Mouse (Mus musculus): ENCODE data around the gene Olfr902. TPM values are rescaled to one million over a fixed set of nuclear protein-coding genes. Genes with fewer than 3 reads are reported as not detected.

The Olfr902 gene
- polyA plus RNA-seq, 1 experiment from 2014 or later, result not detected

Other genes starting within 250 kb of the Olfr902 start
- gene Olfr893, start 239.3 kb upstream of the Olfr902 start, polyA plus RNA-seq (2015; fragmentation: Nextera tagmentation; extraction: Ambion mirVana), result not detected in 2 replicates
- not detected in 2 replicates for gene Olfr894, start 229.6 kb upstream of the Olfr902 start, polyA plus RNA-seq (2015; fragmentation: Nextera tagmentation; extraction: Ambion mirVana)
- gene Olfr143, start 194.9 kb upstream of the Olfr902 start, polyA plus RNA-seq (2015; fragmentation: Nextera tagmentation; extraction: Ambion mirVana), result not detected in 2 replicates
- not detected in 2 replicates for gene Olfr895, start 179.8 kb upstream of the Olfr902 start, polyA plus RNA-seq (2015; fragmentation: Nextera tagmentation; extraction: Ambion mirVana)
- gene Olfr896-ps1, start 156.5 kb upstream of the Olfr902 start, polyA plus RNA-seq (2015; fragmentation: Nextera tagmentation; extraction: Ambion mirVana), result not detected in 2 replicates
- gene Olfr25, start 118.6 kb upstream of the Olfr902 start, polyA plus RNA-seq (2015; fragmentation: Nextera tagmentation; extraction: Ambion mirVana), result not detected in 2 replicates
- not detected in 2 replicates for gene Olfr898, start 99.2 kb upstream of the Olfr902 start, polyA plus RNA-seq (2015; fragmentation: Nextera tagmentation; extraction: Ambion mirVana)
- not detected in 2 replicates for gene Olfr250, start 80.8 kb upstream of the Olfr902 start, polyA plus RNA-seq (2015; fragmentation: Nextera tagmentation; extraction: Ambion mirVana)
- gene Olfr251, start 70.6 kb upstream of the Olfr902 start, polyA plus RNA-seq (2015; fragmentation: Nextera tagmentation; extraction: Ambion mirVana), result not detected in 2 replicates
- not detected in 2 replicates for gene Olfr147, start 46.0 kb upstream of the Olfr902 start, polyA plus RNA-seq (2015; fragmentation: Nextera tagmentation; extraction: Ambion mirVana)
- gene Olfr901, start 18.2 kb upstream of the Olfr902 start, polyA plus RNA-seq (2015; fragmentation: Nextera tagmentation; extraction: Ambion mirVana), result not detected in 2 replicates
- not detected in 2 replicates for gene Olfr904, start 15.5 kb downstream of the Olfr902 start, polyA plus RNA-seq (2015; fragmentation: Nextera tagmentation; extraction: Ambion mirVana)
- not detected in 2 replicates for gene Olfr905, start 23.5 kb downstream of the Olfr902 start, polyA plus RNA-seq (2015; fragmentation: Nextera tagmentation; extraction: Ambion mirVana)
- gene Olfr906, start 39.4 kb downstream of the Olfr902 start, polyA plus RNA-seq (2015; fragmentation: Nextera tagmentation; extraction: Ambion mirVana), result not detected in 2 replicates
- not detected in 2 replicates for gene Olfr907, start 48.1 kb downstream of the Olfr902 start, polyA plus RNA-seq (2015; fragmentation: Nextera tagmentation; extraction: Ambion mirVana)
- not detected in 2 replicates for gene Olfr911-ps1, start 73.9 kb downstream of the Olfr902 start, polyA plus RNA-seq (2015; fragmentation: Nextera tagmentation; extraction: Ambion mirVana)
- gene Olfr910, start 90.2 kb downstream of the Olfr902 start, polyA plus RNA-seq (2015; fragmentation: Nextera tagmentation; extraction: Ambion mirVana), result not detected in 2 replicates
- not detected in 2 replicates for gene Olfr912, start 132.5 kb downstream of the Olfr902 start, polyA plus RNA-seq (2015; fragmentation: Nextera tagmentation; extraction: Ambion mirVana)
- gene Olfr913, start 145.1 kb downstream of the Olfr902 start, polyA plus RNA-seq (2015; fragmentation: Nextera tagmentation; extraction: Ambion mirVana), result not detected in 2 replicates
- not detected in 2 replicates for gene Olfr914, start 157.4 kb downstream of the Olfr902 start, polyA plus RNA-seq (2015; fragmentation: Nextera tagmentation; extraction: Ambion mirVana)
- gene Olfr916, start 212.2 kb downstream of the Olfr902 start, polyA plus RNA-seq (2015; fragmentation: Nextera tagmentation; extraction: Ambion mirVana), result not detected in 2 replicates
- not detected in 2 replicates for gene Olfr917, start 218.2 kb downstream of the Olfr902 start, polyA plus RNA-seq (2015; fragmentation: Nextera tagmentation; extraction: Ambion mirVana)
- gene Olfr918, start 226.9 kb downstream of the Olfr902 start, polyA plus RNA-seq (2015; fragmentation: Nextera tagmentation; extraction: Ambion mirVana), result not detected in 2 replicates

Measured in heart, embryonic 15.5 days (tissue).